Mouse (Mus musculus): ENCODE data around the gene Acsl5. TPM values are rescaled to one million over a fixed set of nuclear protein-coding genes. Genes with fewer than 3 reads are reported as not detected.
A peak's percentile ranks its signal among the peaks of the same experiment; 100 is the strongest.

Acsl5 gene
- polyA plus RNA-seq, 1 experiment = 82.2 TPM

GRCm38 (mm10) chr19:55213617-55214340 lies 38.0 kb upstream of the Acsl5 start:
- Histone ChIP-seq H3K27ac (ENCODE audit: control insufficient read depth, insufficient read depth, low read depth, low read length, poor library complexity) (no peak overlapping the region), H3K4me1 (ENCODE audit: control insufficient read depth, insufficient read depth, low read length) (no peaks in the 10 kb centered on the region; the same call in 1 of the 2 replicates), H3K4me3 (replicated peaks; ENCODE audit: control insufficient read depth, low read depth, low read length) (no peak overlapping the region)
- TF ChIP-seq CTCF (IDR thresholded peaks at IDR 0.05; ENCODE audit: control insufficient read depth, insufficient read depth, low read length) (no peak), POLR2A (IDR thresholded peaks at IDR 0.05; ENCODE audit: borderline replicate concordance, control insufficient read depth, low read depth, low read length) (no peak)
- WGBS = 76% methylated on average over 12 of the region's 12 CpGs

GRCm38 (mm10) chr19:55216876-55217275 lies 34.9 kb upstream of the Acsl5 start:
- H3K4me3 ChIP-seq (replicated peaks; ENCODE audit: control insufficient read depth, low read depth, low read length) = no peak overlapping the region
- TF ChIP-seq CTCF (IDR thresholded peaks at IDR 0.05; ENCODE audit: control insufficient read depth, insufficient read depth, low read length) (no peak), POLR2A (IDR thresholded peaks at IDR 0.05; ENCODE audit: borderline replicate concordance, control insufficient read depth, low read depth, low read length) (no peak)
- H3K27ac ChIP-seq (ENCODE audit: control insufficient read depth, insufficient read depth, low read depth, low read length, poor library complexity) = no peak overlapping the region
- WGBS = 81% methylated on average over 4 of the region's 4 CpGs
- no peaks in the 10 kb centered on the region; the same call in none of the 2 replicates for H3K4me1 ChIP-seq (ENCODE audit: control insufficient read depth, insufficient read depth, low read length)

- Histone ChIP-seq H3K27ac (ENCODE audit: control insufficient read depth, insufficient read depth, low read depth, low read length, poor library complexity) (no peak overlapping the region), H3K4me3 (replicated peaks; ENCODE audit: control insufficient read depth, low read depth, low read length) (no peak overlapping the region), H3K4me1 (ENCODE audit: control insufficient read depth, insufficient read depth, low read length) (no peaks in the 10 kb centered on the region; the same call in none of the 2 replicates)
- TF ChIP-seq POLR2A (IDR thresholded peaks at IDR 0.05; ENCODE audit: borderline replicate concordance, control insufficient read depth, low read depth, low read length) (no peak), CTCF (IDR thresholded peaks at IDR 0.05; ENCODE audit: control insufficient read depth, insufficient read depth, low read length) (no peak)
- 87% methylated on average over 9 of the region's 9 CpGs for WGBS
Observed at GRCm38 (mm10) chr19:55217365-55217764, 34.4 kb upstream of the Acsl5 start.

DNA sequence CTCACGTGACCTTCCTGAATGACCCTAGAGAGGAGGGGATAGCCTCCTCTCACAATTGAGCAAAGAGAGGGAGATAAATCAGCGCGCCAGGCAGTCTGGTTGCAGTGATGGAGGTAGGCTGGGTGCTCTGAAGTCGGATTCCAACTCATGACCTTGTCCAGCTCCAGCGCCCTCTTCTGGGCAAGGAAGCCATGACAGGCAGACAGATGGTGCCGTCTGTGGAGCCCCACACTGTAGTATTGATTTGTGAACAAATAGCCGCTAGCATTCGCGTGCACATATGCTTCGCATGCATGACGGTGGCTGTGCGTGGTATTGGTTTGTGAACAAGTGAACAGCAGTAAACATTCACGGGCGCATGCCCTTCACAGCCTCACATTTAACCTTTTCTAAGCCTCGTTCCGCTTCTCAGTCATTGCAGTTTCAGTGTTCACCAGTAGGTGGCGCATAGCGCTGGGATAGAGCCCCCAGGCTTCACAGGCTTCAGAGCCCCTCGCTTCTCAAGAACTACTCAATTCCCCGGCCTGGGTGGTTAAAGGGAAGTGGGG lies 33.5 kb upstream of the Acsl5 start:
- no peak for TF ChIP-seq POLR2A (IDR thresholded peaks at IDR 0.05; ENCODE audit: borderline replicate concordance, control insufficient read depth, low read depth, low read length)
- TF ChIP-seq CTCF (IDR thresholded peaks at IDR 0.05; ENCODE audit: control insufficient read depth, insufficient read depth, low read length) = peak; percentile 84
- no peaks in the 10 kb centered on the region; the same call in none of the 2 replicates for H3K4me1 ChIP-seq (ENCODE audit: control insufficient read depth, insufficient read depth, low read length)
- peak overlapping the region; percentile 84 for H3K27ac ChIP-seq (ENCODE audit: control insufficient read depth, insufficient read depth, low read depth, low read length, poor library complexity)
- peak overlapping the region; percentile 58 for H3K4me3 ChIP-seq (replicated peaks; ENCODE audit: control insufficient read depth, low read depth, low read length)
- WGBS = 4% methylated on average over 20 of the region's 20 CpGs

DNA sequence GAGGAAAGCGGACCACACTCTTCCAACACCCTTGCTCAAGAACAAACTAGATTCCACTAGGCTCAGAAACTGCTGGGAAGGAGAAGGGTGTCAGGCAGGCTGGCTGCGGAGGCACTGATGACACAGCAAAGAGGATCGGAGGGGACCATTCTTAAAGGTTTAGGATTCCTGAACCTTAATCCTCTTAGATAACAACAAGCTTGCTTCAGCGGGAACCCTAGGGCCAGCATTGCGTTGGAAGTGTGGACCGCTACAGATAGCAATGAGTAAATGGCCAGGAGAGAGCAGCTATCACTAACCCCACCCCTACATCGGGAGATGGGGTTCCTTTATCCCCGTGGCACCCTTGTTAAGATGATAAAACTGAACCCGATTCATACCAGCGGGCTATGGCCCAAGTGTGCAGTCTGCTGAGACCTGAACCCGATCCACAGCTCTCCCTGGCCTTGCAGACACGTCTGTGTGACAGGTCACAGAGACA lies 33.0 kb upstream of the Acsl5 start:
- 28% methylated on average over 12 of the region's 12 CpGs for WGBS
- H3K27ac ChIP-seq (ENCODE audit: control insufficient read depth, insufficient read depth, low read depth, low read length, poor library complexity) = peak overlapping the region; percentile 84
- H3K4me3 ChIP-seq (replicated peaks; ENCODE audit: control insufficient read depth, low read depth, low read length) = peak overlapping the region; percentile 58
- no peaks in the 10 kb centered on the region; the same call in none of the 2 replicates for H3K4me1 ChIP-seq (ENCODE audit: control insufficient read depth, insufficient read depth, low read length)
- no peak for TF ChIP-seq CTCF (IDR thresholded peaks at IDR 0.05; ENCODE audit: control insufficient read depth, insufficient read depth, low read length)
- no peak for TF ChIP-seq POLR2A (IDR thresholded peaks at IDR 0.05; ENCODE audit: borderline replicate concordance, control insufficient read depth, low read depth, low read length)

GRCm38 (mm10) chr19:55219359-55219758 lies 32.4 kb upstream of the Acsl5 start:
- Histone ChIP-seq H3K27ac (ENCODE audit: control insufficient read depth, insufficient read depth, low read depth, low read length, poor library complexity) (peak overlapping the region; percentile 38), H3K4me3 (replicated peaks; ENCODE audit: control insufficient read depth, low read depth, low read length) (no peak overlapping the region), H3K4me1 (ENCODE audit: control insufficient read depth, insufficient read depth, low read length) (no peaks in the 10 kb centered on the region; the same call in none of the 2 replicates)
- TF ChIP-seq POLR2A (IDR thresholded peaks at IDR 0.05; ENCODE audit: borderline replicate concordance, control insufficient read depth, low read depth, low read length) (no peak), CTCF (IDR thresholded peaks at IDR 0.05; ENCODE audit: control insufficient read depth, insufficient read depth, low read length) (no peak)
- WGBS = 75% methylated on average over 8 of the region's 8 CpGs

- no peak for TF ChIP-seq POLR2A (IDR thresholded peaks at IDR 0.05; ENCODE audit: borderline replicate concordance, control insufficient read depth, low read depth, low read length)
- 73% methylated on average over 6 of the region's 6 CpGs for WGBS
- no peak overlapping the region for H3K4me3 ChIP-seq (replicated peaks; ENCODE audit: control insufficient read depth, low read depth, low read length)
- H3K27ac ChIP-seq (ENCODE audit: control insufficient read depth, insufficient read depth, low read depth, low read length, poor library complexity) = no peak overlapping the region
- no peaks in the 10 kb centered on the region; the same call in none of the 2 replicates for H3K4me1 ChIP-seq (ENCODE audit: control insufficient read depth, insufficient read depth, low read length)
Observed at GRCm38 (mm10) chr19:55221208-55221607, 30.5 kb upstream of the Acsl5 start.

GRCm38 (mm10) chr19:55222268-55222667 lies 29.5 kb upstream of the Acsl5 start:
- Histone ChIP-seq H3K4me3 (replicated peaks; ENCODE audit: control insufficient read depth, low read depth, low read length) (no peak overlapping the region), H3K4me1 (ENCODE audit: control insufficient read depth, insufficient read depth, low read length) (no peaks in the 10 kb centered on the region; the same call in none of the 2 replicates), H3K27ac (ENCODE audit: control insufficient read depth, insufficient read depth, low read depth, low read length, poor library complexity) (no peak overlapping the region)
- TF ChIP-seq CTCF (IDR thresholded peaks at IDR 0.05; ENCODE audit: control insufficient read depth, insufficient read depth, low read length) (no peak), POLR2A (IDR thresholded peaks at IDR 0.05; ENCODE audit: borderline replicate concordance, control insufficient read depth, low read depth, low read length) (no peak)
- WGBS = 89% methylated on average over 9 of the region's 9 CpGs

Data from bone marrow, adult 2 months (tissue).